Mouse (Mus musculus) midbrain, embryonic 15.5 days (tissue): ENCODE data around the gene Nop2. TPM values are rescaled to one million over a fixed set of nuclear protein-coding genes. Genes with fewer than 3 reads are reported as not detected.
A peak's percentile ranks its signal among the peaks of the same experiment; 100 is the strongest.

Experiments used
- ATAC-seq: fragments of 200-750 bp; cut with Nextera tagmentation; replicated peaks from 2 replicates; pipeline ENCODE4 v1.8.0; 2017; ENCODE audit warnings: moderate TSS enrichment
- H3K27ac ChIP-seq: fragments of 300-500 bp; sonication (generic); 2 replicates; pipeline ENCODE4 v1.5.1; 2015; ENCODE audit warnings: mild to moderate bottlenecking, inconsistent platforms
- H3K27me3 ChIP-seq: fragments of 300-500 bp; sonication (generic); replicated peaks from 2 replicates; pipeline ENCODE4 v1.6.1; 2015; ENCODE audit warnings: inconsistent platforms
- H3K36me3 ChIP-seq: fragments of 300-500 bp; sonication (generic); replicated peaks from 2 replicates; pipeline ENCODE4 v1.6.1; 2015; ENCODE audit warnings: inconsistent platforms
- H3K4me1 ChIP-seq: fragments of 300-500 bp; sonication (generic); 2 replicates; pipeline ENCODE4 v1.6.1; 2015; ENCODE audit warnings: inconsistent platforms
- H3K4me2 ChIP-seq: fragments of 300-500 bp; sonication (generic); 2 replicates; pipeline ENCODE4 v1.6.1; 2015; ENCODE audit warnings: inconsistent platforms, mild to moderate bottlenecking, moderate library complexity
- H3K4me3 ChIP-seq: fragments of 300-500 bp; sonication (generic); 2 replicates; pipeline ENCODE4 v1.5.1; 2015; ENCODE audit warnings: mild to moderate bottlenecking, inconsistent platforms
- H3K9ac ChIP-seq: fragments of 300-500 bp; sonication (generic); 2 replicates; pipeline ENCODE4 v1.6.1; 2015; ENCODE audit warnings: mild to moderate bottlenecking, inconsistent platforms
- H3K9me3 ChIP-seq: fragments of 300-500 bp; sonication (generic); 2 replicates; pipeline ENCODE4 v1.6.1; 2016; ENCODE audit warnings: inconsistent platforms
- WGBS: fragments of 180-500 bp; shearing (Covaris S2); methylation state at CpG from one replicate; pipeline ENCODE4 v1.1.7; 2015; ENCODE audit warnings: mixed read lengths; 5-methylcytosine and 5-hydroxymethylcytosine counted together
- microRNA-seq: library from miRNA; unstranded; fragments of <30 nt; microRNA quantifications from one replicate; pipeline ENCODE4, GENCODE M21; 2016
- polyA plus RNA-seq: library from polyadenylated mRNA; unstranded; fragments of >200 nt; fragmentation: Nextera tagmentation; extraction: Ambion mirVana; gene quantifications from 2 replicates; pipeline ENCODE4 v1.2.1, GENCODE M21; 2015

Gene Nop2
- polyA plus RNA-seq, 1 experiment from 2014 or later = 49.1 TPM

DNA sequence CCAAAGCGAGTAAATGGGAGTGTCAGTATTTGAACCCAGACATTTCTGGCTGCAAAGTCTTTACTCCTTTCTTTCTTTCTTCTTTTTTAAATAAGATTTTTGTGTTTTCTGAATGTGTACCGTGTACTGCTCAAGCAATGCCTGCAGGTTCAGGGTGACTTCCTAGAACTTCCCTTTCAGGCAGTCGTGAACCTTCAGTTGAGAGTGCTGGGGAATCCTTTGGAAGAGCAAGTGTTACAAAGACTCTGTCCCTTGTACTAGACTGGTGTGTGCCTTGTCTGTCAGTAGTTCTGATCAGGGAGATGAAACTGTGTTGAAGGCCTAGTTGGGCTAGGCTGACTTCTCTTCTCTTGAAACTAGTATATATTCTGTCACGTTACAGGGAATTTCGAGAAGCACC lies 61.1 kb downstream of the Nop2 start:
- no peak for ATAC-seq
- 49% methylated on average over 5 of the region's 5 CpGs for WGBS
- Histone ChIP-seq H3K4me3 (peak overlapping the region; percentile 56), H3K9me3 (no peaks in the 10 kb centered on the region), H3K4me1 (peaks cover 25% of the 10 kb centered on the region), H3K4me2 (peak overlapping the region; percentile 69), H3K9ac (peak overlapping the region; percentile 60), H3K27ac (peak overlapping the region; percentile 96), H3K27me3 (no peaks in the 10 kb centered on the region), H3K36me3 (0 out of 2 replicates have a peak, but pooled peaks cover 5% of the 10 kb centered on the region)

GRCm38 (mm10) chr6:125193390-125193789 lies 61.7 kb downstream of the Nop2 start:
- Histone ChIP-seq H3K27ac (no peak overlapping the region), H3K4me2 (no peak overlapping the region)
- WGBS = 85% methylated on average over 7 of the region's 7 CpGs

More at GRCm38 (mm10) chr6:125193390-125193789, 61.7 kb downstream of the Nop2 start:
- Histone ChIP-seq H3K4me3 (no peak overlapping the region), H3K27me3 (no peaks in the 10 kb centered on the region), H3K36me3 (0 out of 2 replicates have a peak, but pooled peaks cover 5% of the 10 kb centered on the region), H3K4me1 (peaks cover 25% of the 10 kb centered on the region), H3K9ac (no peak overlapping the region), H3K9me3 (no peaks in the 10 kb centered on the region)
- no peak for ATAC-seq

Small RNA genes lying within 50 kb of the gene (microRNA-seq; reads per million reads assigned to microRNA genes)
- gene Mir7045 = not detected

Other genes with a start within 250 kb of the Nop2 start
- 0.21 and 0.33 TPM in 2 replicates for gene Cd4, start 243.7 kb upstream of the Nop2 start, polyA plus RNA-seq
- gene Lag3, start 220.2 kb upstream of the Nop2 start, polyA plus RNA-seq = 2.8 and 3.2 TPM in 2 replicates
- 880 and 884 TPM in 2 replicates for gene Ptms, start 211.8 kb upstream of the Nop2 start, polyA plus RNA-seq
- 559 and 568 TPM in 2 replicates for gene Mlf2, start 200.5 kb upstream of the Nop2 start, polyA plus RNA-seq
- 94.5 and 95.5 TPM in 2 replicates for gene Cops7a, start 166.4 kb upstream of the Nop2 start, polyA plus RNA-seq
- gene Pianp, start 135.2 kb upstream of the Nop2 start, polyA plus RNA-seq = 70.8 and 75.8 TPM in 2 replicates
- gene Zfp384, start 122.8 kb upstream of the Nop2 start, polyA plus RNA-seq = 19.1 and 19.9 TPM in 2 replicates
- gene Ing4, start 92.1 kb upstream of the Nop2 start, polyA plus RNA-seq = 165 and 178 TPM in 2 replicates
- 18.4 and 19.6 TPM in 2 replicates for gene Acrbp, start 82.2 kb upstream of the Nop2 start, polyA plus RNA-seq
- 0.56 and 0.60 TPM in 2 replicates for gene Lpar5, start 64.0 kb upstream of the Nop2 start, polyA plus RNA-seq
- 105 and 125 TPM in 2 replicates for gene Chd4, start 35.9 kb upstream of the Nop2 start, polyA plus RNA-seq
- 22.0 and 23.3 TPM in 2 replicates for gene Iffo1, start 13.3 kb downstream of the Nop2 start, polyA plus RNA-seq
- gene Gapdh, start 34.6 kb downstream of the Nop2 start, polyA plus RNA-seq = 1,389 and 1,453 TPM in 2 replicates
- 58.3 and 58.6 TPM in 2 replicates for gene Ncapd2, start 59.8 kb downstream of the Nop2 start, polyA plus RNA-seq
- gene Mrpl51, start 59.9 kb downstream of the Nop2 start, polyA plus RNA-seq = 129 and 131 TPM in 2 replicates
- 15.5 and 16.5 TPM in 2 replicates for gene Vamp1, start 83.6 kb downstream of the Nop2 start, polyA plus RNA-seq
- 6.3 TPM in 2 replicates for gene Tapbpl, start 100.0 kb downstream of the Nop2 start, polyA plus RNA-seq
- 1.4 and 2.3 TPM in 2 replicates for gene Cd27, start 105.1 kb downstream of the Nop2 start, polyA plus RNA-seq
- gene Tuba3a, start 154.1 kb downstream of the Nop2 start, polyA plus RNA-seq = not detected in 2 replicates
- 14.2 and 16.4 TPM in 2 replicates for gene Ltbr, start 182.0 kb downstream of the Nop2 start, polyA plus RNA-seq
- gene Scnn1a, start 188.8 kb downstream of the Nop2 start, polyA plus RNA-seq = 0.70 and 0.72 TPM in 2 replicates
- 11.6 and 14.6 TPM in 2 replicates for gene Tnfrsf1a, start 217.5 kb downstream of the Nop2 start, polyA plus RNA-seq
- gene Plekhg6, start 248.9 kb downstream of the Nop2 start, polyA plus RNA-seq = 0.23 and 0.32 TPM in 2 replicates